Mouse (Mus musculus): ENCODE measurements around the gene Tmem19.

Tmem19 gene

GRCm38 (mm10) chr10:115309191-115309590 lies 53.1 kb downstream of the Tmem19 start:
- DNase-seq (ENCODE audit: low spot score), result no peak

DNA sequence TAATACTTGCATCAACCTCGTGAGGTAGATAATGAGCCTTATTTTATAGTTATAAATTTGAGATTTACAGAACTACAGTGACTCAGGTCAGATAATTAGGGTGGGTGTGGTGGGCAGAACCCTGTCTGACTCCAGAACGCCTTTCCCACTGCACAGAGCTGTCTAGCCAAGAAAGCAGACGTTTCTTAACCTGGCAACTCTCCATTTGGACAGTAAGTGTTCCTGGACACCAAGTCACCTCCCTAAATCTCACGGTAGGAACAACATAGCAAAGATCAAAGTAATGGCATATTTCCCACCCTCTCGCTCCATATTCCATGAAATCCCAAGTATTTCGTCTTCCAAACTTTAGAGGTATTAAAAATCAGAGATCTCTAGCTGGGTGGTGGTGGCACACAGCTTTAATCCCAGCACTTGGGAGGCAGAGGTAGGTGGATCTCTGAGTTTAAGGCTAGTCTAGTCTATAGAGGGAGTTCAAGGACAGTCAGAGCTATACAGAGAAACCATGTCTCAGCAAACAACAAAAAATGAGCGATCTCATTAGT lies 54.9 kb downstream of the Tmem19 start:
- DNase-seq (ENCODE audit: low spot score), result no peak

DNA sequence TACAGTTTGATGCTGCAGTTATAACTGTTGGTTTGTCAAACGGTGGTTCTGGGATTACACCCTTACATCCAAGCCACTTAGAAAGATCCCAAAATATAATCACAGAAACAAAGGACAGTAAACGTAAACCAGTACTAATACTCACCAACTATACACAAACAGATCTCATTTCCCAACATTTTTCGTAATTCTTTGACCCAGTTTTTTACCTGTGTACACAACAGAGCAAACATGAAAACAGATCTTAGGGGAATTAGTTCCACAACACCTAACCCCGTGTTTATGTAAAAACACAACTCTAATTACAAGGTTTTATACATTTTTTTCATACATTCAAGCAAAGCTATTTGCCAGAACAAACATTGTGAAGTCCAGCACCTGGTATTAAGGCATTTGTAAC lies 63.6 kb downstream of the Tmem19 start:
- DNase-seq (ENCODE audit: low spot score), result no peak

DNA sequence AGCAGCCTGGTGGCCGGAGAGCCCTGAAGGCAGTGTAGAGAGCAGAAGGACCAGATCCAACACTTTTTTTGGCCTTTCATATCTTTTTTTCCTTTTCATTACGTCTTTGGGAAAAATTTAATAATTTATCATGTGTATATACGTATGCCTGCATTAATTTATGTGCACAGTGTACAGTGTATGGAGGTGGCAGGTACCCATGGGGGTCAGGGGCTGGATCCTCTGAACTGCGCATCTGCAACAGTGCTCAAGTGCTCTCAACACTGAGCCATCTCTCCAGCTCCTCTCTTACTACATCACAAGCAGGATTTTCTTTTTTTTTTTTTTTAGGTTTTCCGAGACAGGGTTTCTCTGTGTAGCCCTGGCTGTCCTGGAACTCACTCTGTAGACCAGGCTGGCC lies 64.7 kb downstream of the Tmem19 start:
- DNase-seq (ENCODE audit: low spot score), result no peak

DNA sequence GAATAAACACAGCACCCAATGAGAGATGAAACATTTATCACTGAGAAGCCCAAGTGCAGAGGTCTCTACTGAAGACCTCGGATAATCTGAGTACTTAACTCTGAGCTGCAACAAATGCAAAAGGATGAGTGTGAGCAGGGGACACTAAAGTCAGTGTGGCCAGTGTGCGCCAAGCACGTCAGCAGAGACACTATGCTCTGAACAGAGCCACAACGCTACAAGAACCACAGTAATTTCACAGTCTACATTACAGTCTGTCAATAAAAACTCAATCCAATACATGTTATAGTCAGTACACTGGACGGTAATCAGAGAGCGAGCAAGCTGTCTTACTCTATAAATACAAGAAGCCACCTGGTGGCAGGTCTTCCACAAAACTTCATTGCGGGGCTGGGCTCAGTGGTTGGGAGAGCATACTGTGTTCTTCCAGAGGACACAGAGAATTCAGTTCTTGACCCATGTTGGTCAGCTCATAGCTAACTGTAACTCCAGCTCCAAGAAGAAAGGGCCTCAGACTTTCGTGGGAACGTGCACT lies 65.8 kb downstream of the Tmem19 start:
- peak; percentile 44 for DNase-seq (ENCODE audit: low spot score)

GRCm38 (mm10) chr10:115295162-115295561 lies 67.1 kb downstream of the Tmem19 start:
- no peak for DNase-seq (ENCODE audit: low spot score)

DNA sequence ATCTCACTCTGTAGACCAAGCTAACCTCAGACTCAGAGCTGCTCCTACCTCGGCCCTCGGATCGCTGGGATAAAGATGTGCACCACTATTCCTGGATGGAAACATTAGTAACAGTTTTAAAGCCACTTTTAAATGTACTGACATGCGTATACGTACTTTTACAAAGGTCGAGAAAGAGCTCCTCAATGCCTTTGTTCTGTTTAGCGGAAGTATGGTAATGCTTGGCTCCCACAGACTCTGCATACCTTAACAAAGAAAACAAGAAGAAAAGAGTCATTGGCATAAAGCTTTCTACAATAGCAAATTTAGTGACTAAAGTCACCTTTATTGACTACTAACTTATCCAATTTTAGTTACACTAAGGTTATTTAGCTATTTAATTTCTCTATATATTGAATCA lies 67.6 kb downstream of the Tmem19 start:
- DNase-seq (ENCODE audit: low spot score), result no peak

DNA sequence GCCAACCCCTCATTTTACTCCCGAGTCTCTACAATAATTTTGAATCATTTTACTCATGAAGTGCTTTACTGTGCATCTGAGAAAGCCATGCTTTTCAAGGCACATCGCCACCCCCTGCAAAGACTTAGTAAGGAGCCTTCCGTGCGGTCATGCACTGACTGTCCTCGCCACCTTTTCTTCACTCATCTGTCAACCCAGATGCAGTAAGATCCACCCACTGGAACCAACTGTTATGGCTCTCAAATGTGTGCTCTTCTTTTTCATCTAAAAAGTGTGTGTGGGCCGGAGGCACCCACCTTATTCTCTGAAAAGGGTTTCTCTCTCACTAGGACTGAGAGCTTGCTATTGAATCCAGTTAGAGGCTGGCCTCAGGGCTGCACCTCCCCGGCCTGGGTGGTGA lies 68.4 kb downstream of the Tmem19 start:
- DNase-seq (ENCODE audit: low spot score), result no peak

DNA sequence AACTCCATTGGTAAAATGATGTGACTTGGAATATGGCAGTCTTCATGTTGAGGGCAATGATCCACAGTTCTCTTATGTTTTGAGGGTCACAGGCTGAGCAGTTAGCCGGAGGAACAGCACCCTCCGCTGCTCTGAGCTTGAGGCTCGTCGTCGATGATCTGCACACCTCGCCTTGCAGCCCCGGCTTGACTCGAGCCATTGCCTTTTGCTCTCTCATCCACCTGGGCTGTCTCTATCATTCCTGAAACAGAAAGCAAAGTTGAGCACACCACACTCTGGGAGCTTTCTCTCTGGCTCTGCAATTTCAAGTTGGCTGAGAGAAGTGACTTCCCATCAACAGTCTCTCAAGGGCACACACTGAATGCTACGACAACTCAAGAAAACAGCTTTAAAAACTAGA lies 71.6 kb downstream of the Tmem19 start:
- no peak for DNase-seq (ENCODE audit: low spot score)

All from yolk sac, embryonic 10.5 days (tissue).